Mouse (Mus musculus) kidney, adult 2 months (tissue): Measurements from ENCODE around the gene Wdr95. TPM values are rescaled to one million over a fixed set of nuclear protein-coding genes. Genes with fewer than 3 reads are reported as not detected.

Experiments
- DNase-seq: peaks from one replicate; pipeline ENCODE4 v3.0.0; 2021
- H3K27ac ChIP-seq: fragments of 200-500 bp; 2 replicates; pipeline ENCODE4 v1.5.1; 2012; ENCODE audit warnings: low read depth, low read length, control low read depth, inconsistent platforms; ENCODE audit not compliant: insufficient read depth
- H3K27me3 ChIP-seq: fragments of 200-500 bp; replicated peaks from 2 replicates; pipeline ENCODE4 v1.6.1; 2012; ENCODE audit warnings: mild to moderate bottlenecking, moderate library complexity, low read length, inconsistent platforms; ENCODE audit not compliant: control insufficient read depth, insufficient read depth
- H3K36me3 ChIP-seq: fragments of 200-500 bp; 2 replicates; pipeline ENCODE4 v1.6.1; 2012; ENCODE audit warnings: mild to moderate bottlenecking, moderate library complexity, low read length, inconsistent platforms; ENCODE audit not compliant: control insufficient read depth, insufficient read depth
- H3K4me1 ChIP-seq: fragments of 200-500 bp; 2 replicates; pipeline ENCODE4 v1.6.1; 2011; ENCODE audit warnings: low read length; ENCODE audit not compliant: control insufficient read depth, insufficient read depth
- H3K4me3 ChIP-seq: fragments of 200-500 bp; 2 replicates; pipeline ENCODE4 v1.5.1; 2011; ENCODE audit warnings: mild to moderate bottlenecking, low read depth, low read length, control low read depth; ENCODE audit not compliant: insufficient read depth
- CTCF ChIP-seq: fragments of 200-500 bp; conservative IDR thresholded peaks from 2 replicates; pipeline ENCODE4 v1.5.1; 2011; ENCODE audit warnings: low read depth, mild to moderate bottlenecking, control low read depth, low read length, moderate library complexity, mixed read lengths; ENCODE audit not compliant: insufficient read depth, insufficient read length
- POLR2A ChIP-seq: fragments of 200-500 bp; IDR thresholded peaks from one replicate; pipeline ENCODE4 v1.6.1; 2011; ENCODE audit warnings: low read depth, low read length, control low read depth
- WGBS: fragments of 180-500 bp; shearing (Covaris S2); methylation state at CpG from one replicate; pipeline ENCODE4 v1.1.7; 2018; 5-methylcytosine and 5-hydroxymethylcytosine counted together
- polyA plus RNA-seq: library from polyadenylated mRNA; depleted of rRNA; stranded (reverse); fragments of >200 nt; gene quantifications from 2 replicates; pipeline ENCODE4 v1.2.3, GENCODE M21; 2012

Wdr95 gene
- polyA plus RNA-seq, 1 experiment = 0.03 TPM

- Histone ChIP-seq H3K36me3 (no peaks in the 10 kb centered on the region), H3K27ac (no peak overlapping the region), H3K4me1 (no peaks in the 10 kb centered on the region), H3K4me3 (no peak overlapping the region), H3K27me3 (no peaks in the 10 kb centered on the region)
- DNase-seq = no peak
- no peak for TF ChIP-seq CTCF
- WGBS = 88% methylated on average over 3 of the region's 3 CpGs
These were observed 65.7 kb downstream of the Wdr95 start for GRCm38 (mm10) chr5:149594215-149594614.

- H3K4me1 ChIP-seq = no peaks in the 10 kb centered on the region
- H3K36me3 ChIP-seq = no peaks in the 10 kb centered on the region
- no peak overlapping the region for H3K4me3 ChIP-seq
- H3K27me3 ChIP-seq = no peaks in the 10 kb centered on the region
- no peak for TF ChIP-seq CTCF
- no peak for TF ChIP-seq POLR2A
- DNase-seq = no peak
- WGBS = 55% methylated on average over 18 of the region's 18 CpGs
- no peak overlapping the region for H3K27ac ChIP-seq
These were observed 68.9 kb downstream of the Wdr95 start for GRCm38 (mm10) chr5:149597351-149597750.

- Histone ChIP-seq H3K36me3 (no peaks in the 10 kb centered on the region), H3K4me1 (0 out of 2 replicates have a peak, but pooled peaks cover 3% of the 10 kb centered on the region), H3K27ac (no peak overlapping the region), H3K4me3 (no peak overlapping the region), H3K27me3 (no peaks in the 10 kb centered on the region)
- TF ChIP-seq CTCF = no peak
- TF ChIP-seq POLR2A = no peak
- no peak for DNase-seq
- WGBS = 96% methylated on average over 3 of the region's 3 CpGs
These were observed 73.5 kb downstream of the Wdr95 start for GRCm38 (mm10) chr5:149601996-149602395.

GRCm38 (mm10) chr5:149603241-149603640 lies 74.8 kb downstream of the Wdr95 start:
- Histone ChIP-seq H3K27ac (no peak overlapping the region), H3K27me3 (no peaks in the 10 kb centered on the region), H3K4me3 (no peak overlapping the region), H3K4me1 (0 out of 2 replicates have a peak, but pooled peaks cover 3% of the 10 kb centered on the region), H3K36me3 (no peaks in the 10 kb centered on the region)
- WGBS = 60% methylated on average over 3 of the region's 3 CpGs
- no peak for DNase-seq
- no peak for TF ChIP-seq CTCF
- no peak for TF ChIP-seq POLR2A

GRCm38 (mm10) chr5:149607083-149607720 lies 78.7 kb downstream of the Wdr95 start:
- Histone ChIP-seq H3K36me3 (no peaks in the 10 kb centered on the region), H3K27ac (no peak overlapping the region), H3K4me1 (peaks cover 11% of the 10 kb centered on the region; the same call in 1 of the 2 replicates), H3K27me3 (no peaks in the 10 kb centered on the region), H3K4me3 (no peak overlapping the region)
- WGBS = 70% methylated on average over 8 of the region's 8 CpGs
- no peak for DNase-seq
- TF ChIP-seq POLR2A (no peak), CTCF (no peak)

GRCm38 (mm10) chr5:149611476-149612164 lies 83.1 kb downstream of the Wdr95 start:
- H3K4me3 ChIP-seq = no peak overlapping the region
- peak overlapping the region; percentile 53; the same call in 1 of the 2 replicates for H3K27ac ChIP-seq
- no peaks in the 10 kb centered on the region for H3K36me3 ChIP-seq
- TF ChIP-seq CTCF (no peak), POLR2A (no peak)
- peak; percentile 83 for DNase-seq
- H3K27me3 ChIP-seq = no peaks in the 10 kb centered on the region
- WGBS = 38% methylated on average over 16 of the region's 16 CpGs
- peaks cover 13% of the 10 kb centered on the region; the same call in 1 of the 2 replicates for H3K4me1 ChIP-seq

- Histone ChIP-seq H3K36me3 (no peaks in the 10 kb centered on the region), H3K4me3 (no peak overlapping the region), H3K27me3 (no peaks in the 10 kb centered on the region), H3K27ac (no peak overlapping the region), H3K4me1 (peaks cover 15% of the 10 kb centered on the region; the same call in 1 of the 2 replicates)
- no peak for TF ChIP-seq POLR2A
- no peak for DNase-seq
- WGBS = 82% methylated on average over 3 of the region's 3 CpGs
These were observed 83.7 kb downstream of the Wdr95 start for GRCm38 (mm10) chr5:149612165-149612518.
